Mouse (Mus musculus) liver, embryonic 11.5 days (tissue): ENCODE measurements around the gene Thra. TPM values are rescaled to one million over a fixed set of nuclear protein-coding genes. Genes with fewer than 3 reads are reported as not detected.

Experiments used
- ATAC-seq: fragments of 200-750 bp; cut with Nextera tagmentation; replicated peaks from 2 replicates; pipeline ENCODE4 v1.8.0; 2017; ENCODE audit warnings: moderate number of reproducible peaks, mild to moderate bottlenecking, moderate TSS enrichment, moderate library complexity; ENCODE audit not compliant: low FRiP score
- DNase-seq: peaks from one replicate; pipeline ENCODE4 v3.0.0-alpha.2; 2017; ENCODE audit warnings: low spot score
- H3K27ac ChIP-seq: fragments of 300-500 bp; sonication (generic); 2 replicates; pipeline ENCODE4 v1.5.1; 2014; ENCODE audit warnings: mild to moderate bottlenecking, low read depth, low read length, control low read depth
- H3K27me3 ChIP-seq: fragments of 300-500 bp; sonication (generic); replicated peaks from 2 replicates; pipeline ENCODE4 v1.6.1; 2014; ENCODE audit warnings: low read length, mixed read lengths; ENCODE audit not compliant: control insufficient read depth, insufficient read depth
- H3K36me3 ChIP-seq: fragments of 300-500 bp; sonication (generic); 2 replicates; pipeline ENCODE4 v1.6.1; 2014; ENCODE audit warnings: mild to moderate bottlenecking, low read length, moderate library complexity, mixed read lengths; ENCODE audit not compliant: control insufficient read depth, insufficient read depth
- H3K4me1 ChIP-seq: fragments of 300-500 bp; sonication (generic); replicated peaks from 2 replicates; pipeline ENCODE4 v1.6.1; 2014; ENCODE audit warnings: low read length, mixed read lengths; ENCODE audit not compliant: control insufficient read depth, insufficient read depth
- H3K4me2 ChIP-seq: fragments of 300-500 bp; sonication (generic); 2 replicates; pipeline ENCODE4 v1.6.1; 2014; ENCODE audit warnings: mild to moderate bottlenecking, control low read depth, moderate library complexity
- H3K4me3 ChIP-seq: fragments of 300-500 bp; sonication (generic); 2 replicates; pipeline ENCODE4 v1.5.1; 2014; ENCODE audit warnings: low read depth, low read length, control low read depth
- H3K9ac ChIP-seq: fragments of 300-500 bp; sonication (generic); 2 replicates; pipeline ENCODE4 v1.6.1; 2014; ENCODE audit warnings: low read depth, low read length, control low read depth
- H3K9me3 ChIP-seq: fragments of 300-500 bp; sonication (generic); 2 replicates; pipeline ENCODE4 v1.6.1; 2016; ENCODE audit warnings: low read length, inconsistent platforms, mixed read lengths; ENCODE audit not compliant: control insufficient read depth
- WGBS: fragments of 180-500 bp; shearing (Covaris S2); extraction: QIAGEN DNeasy Blood & Tissue Kit; methylation state at CpG from one replicate; pipeline ENCODE4 v1.1.7; 2014; 5-methylcytosine and 5-hydroxymethylcytosine counted together
- polyA plus RNA-seq: library from polyadenylated mRNA; unstranded; fragments of >200 nt; fragmentation: Nextera tagmentation; extraction: Ambion mirVana; gene quantifications from 2 replicates; pipeline ENCODE4 v1.2.1, GENCODE M21; 2014

Thra gene
- polyA plus RNA-seq, 1 experiment from 2014 or later: 31.6 TPM

DNA sequence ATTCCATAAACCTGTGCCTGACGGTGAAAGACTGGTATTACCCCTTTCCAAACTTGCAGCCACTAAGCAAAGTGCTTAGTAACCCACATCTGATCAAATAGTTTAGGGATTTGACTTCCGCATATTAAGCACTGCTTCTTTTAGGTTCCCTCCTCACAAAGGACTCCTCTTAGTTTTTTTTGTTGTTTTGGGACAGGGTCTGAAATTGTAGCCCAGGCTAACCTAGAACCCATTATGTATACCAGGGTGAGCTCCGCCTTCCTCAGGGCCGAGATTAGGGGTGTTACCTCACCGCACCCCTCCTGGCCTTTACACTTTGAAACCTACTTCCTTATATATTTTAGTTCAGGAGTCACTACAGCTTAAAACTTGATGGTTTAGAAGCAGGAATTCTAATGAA, 49.4 kb downstream of the Thra start:
- H3K4me1 ChIP-seq: peaks cover 48% of the 10 kb centered on the region

DNA sequence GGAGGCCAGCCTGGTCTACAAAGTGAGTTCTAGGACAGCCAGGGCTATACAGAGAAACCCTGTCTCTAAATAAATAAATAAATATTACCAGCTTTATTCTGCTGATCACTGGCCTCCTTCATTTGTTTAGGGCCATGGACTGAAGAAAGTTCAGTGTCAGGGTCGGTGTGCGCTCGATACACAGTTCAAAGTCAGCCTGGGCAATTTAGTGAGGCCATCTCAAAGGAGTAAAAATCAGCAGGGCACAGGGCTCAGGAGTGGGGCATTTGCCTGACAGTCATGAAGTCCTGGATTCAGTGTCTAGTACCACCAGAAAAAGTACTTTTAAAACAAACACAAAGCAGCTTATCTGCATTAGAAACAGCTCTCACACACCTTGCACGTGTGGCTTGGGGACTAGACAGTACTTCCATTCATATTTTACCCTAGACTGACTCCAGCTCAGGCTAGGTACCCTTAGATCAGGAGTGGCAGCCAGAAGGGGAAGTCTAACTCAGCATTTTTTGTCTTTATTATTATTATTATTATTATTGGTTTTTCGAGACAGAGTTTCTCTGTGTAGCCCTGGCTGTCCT, 50.3 kb downstream of the Thra start:
- H3K9me3 ChIP-seq: no peaks in the 10 kb centered on the region
- H3K27ac ChIP-seq: no peak overlapping the region
- H3K9ac ChIP-seq: no peak overlapping the region
- no peak overlapping the region for H3K4me3 ChIP-seq
- H3K36me3 ChIP-seq: no peaks in the 10 kb centered on the region
- no peak for DNase-seq
- 83% methylated on average over 5 of the region's 5 CpGs for WGBS
- no peak for ATAC-seq
- no peak overlapping the region for H3K4me2 ChIP-seq
- peaks cover 41% of the 10 kb centered on the region for H3K4me1 ChIP-seq
- no peaks in the 10 kb centered on the region for H3K27me3 ChIP-seq

More for the DNA sequence above, 49.4 kb downstream of the Thra start:
- Histone ChIP-seq H3K4me3 (peak overlapping the region; percentile 63), H3K27me3 (no peaks in the 10 kb centered on the region), H3K27ac (0 out of 2 replicates have a peak overlapping the region, but pooled peaks have one; percentile 26), H3K9me3 (no peaks in the 10 kb centered on the region), H3K36me3 (no peaks in the 10 kb centered on the region), H3K4me2 (peak overlapping the region; percentile 94), H3K9ac (peak overlapping the region; percentile 77)
- DNase-seq: no peak
- 28% methylated on average over 5 of the region's 5 CpGs for WGBS
- no peak for ATAC-seq

DNA sequence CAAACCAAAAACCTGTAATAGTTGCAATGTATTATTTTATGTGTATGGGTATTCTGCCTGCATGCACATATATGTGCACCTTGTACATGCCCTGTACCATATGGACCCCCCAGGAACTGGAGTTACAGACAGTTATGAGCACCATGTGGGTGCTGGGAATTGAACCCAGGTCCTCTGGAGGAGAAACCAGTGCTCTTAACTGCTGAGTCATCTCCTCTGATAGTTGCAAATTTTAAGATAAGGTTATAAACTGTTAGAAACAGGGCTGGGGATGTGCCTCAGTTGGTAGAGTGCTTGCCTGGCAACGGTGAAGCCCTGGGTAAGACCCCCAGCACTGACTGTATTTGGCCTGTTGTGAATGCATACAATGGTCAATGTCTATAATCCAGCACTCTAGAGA, 51.0 kb downstream of the Thra start:
- Histone ChIP-seq H3K4me3 (no peak overlapping the region), H3K36me3 (no peaks in the 10 kb centered on the region), H3K4me2 (no peak overlapping the region), H3K9me3 (no peaks in the 10 kb centered on the region), H3K27ac (no peak overlapping the region), H3K27me3 (no peaks in the 10 kb centered on the region), H3K9ac (0 out of 2 replicates have a peak overlapping the region, but pooled peaks have one; percentile 22), H3K4me1 (peaks cover 33% of the 10 kb centered on the region)
- ATAC-seq (no peak), DNase-seq (no peak)
- WGBS: 81% methylated on average over 1 of the region's 1 CpGs

DNA sequence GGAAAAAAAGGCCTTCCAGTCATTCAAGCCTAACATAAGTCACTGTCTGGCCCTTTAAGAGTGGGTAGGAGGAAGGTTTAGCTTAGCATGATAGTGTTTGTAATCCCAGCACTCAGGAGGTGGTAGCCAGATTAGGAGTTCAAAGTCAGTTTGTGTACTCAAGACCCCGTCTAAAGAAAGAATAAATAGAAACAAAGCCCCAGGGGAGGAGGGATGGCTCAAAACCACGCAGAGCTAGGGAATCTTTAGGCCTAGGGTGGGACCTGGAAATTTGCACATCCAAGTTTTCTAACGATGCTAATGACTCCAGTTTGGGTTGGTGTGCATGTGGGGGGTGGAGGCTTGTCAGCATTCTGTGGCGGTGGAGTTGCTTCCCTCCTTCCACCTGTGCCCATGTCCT, 51.6 kb downstream of the Thra start:
- ATAC-seq (no peak), DNase-seq (no peak)
- H3K4me2 ChIP-seq: no peak overlapping the region
- no peak overlapping the region for H3K9ac ChIP-seq
- H3K4me3 ChIP-seq: no peak overlapping the region
- H3K9me3 ChIP-seq: no peaks in the 10 kb centered on the region
- no peaks in the 10 kb centered on the region for H3K27me3 ChIP-seq
- H3K36me3 ChIP-seq: no peaks in the 10 kb centered on the region
- H3K4me1 ChIP-seq: peaks cover 34% of the 10 kb centered on the region
- WGBS: 20% methylated on average over 4 of the region's 4 CpGs
- H3K27ac ChIP-seq: peak overlapping the region; percentile 4; the same call in 1 of the 2 replicates

DNA sequence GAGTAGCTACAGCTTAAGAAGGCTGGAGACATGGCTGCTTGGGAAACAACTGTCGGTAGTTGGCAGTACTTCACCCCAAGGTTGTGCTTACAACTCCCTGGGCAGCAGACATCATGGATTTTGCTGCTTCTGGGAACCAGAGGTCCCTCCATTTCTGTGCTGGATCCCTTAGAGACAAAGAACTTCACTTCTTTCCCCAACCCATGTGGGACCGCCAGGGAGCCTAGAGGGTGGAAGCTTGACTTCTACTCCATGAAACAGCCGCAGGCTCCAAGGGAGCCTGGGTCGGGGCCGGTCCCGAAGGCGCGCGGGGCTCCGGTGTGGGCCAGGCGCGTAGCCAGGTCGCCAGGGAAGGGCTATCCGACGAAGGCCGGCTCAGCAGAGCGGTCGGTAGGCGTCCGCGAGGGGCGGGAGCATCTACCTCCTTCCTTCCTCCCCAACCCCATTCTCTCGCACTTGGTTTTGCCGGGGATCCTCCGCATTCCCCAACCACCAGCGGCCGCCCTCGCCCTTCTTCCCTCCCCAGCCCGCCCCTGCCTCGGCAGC, 54.1 kb downstream of the Thra start:
- peaks cover 46% of the 10 kb centered on the region for H3K4me1 ChIP-seq
- H3K9me3 ChIP-seq: no peaks in the 10 kb centered on the region
- H3K36me3 ChIP-seq: peaks cover 18% of the 10 kb centered on the region
- DNase-seq: no peak
- H3K27me3 ChIP-seq: no peaks in the 10 kb centered on the region
- peak overlapping the region; percentile 100 for H3K4me3 ChIP-seq
- H3K4me2 ChIP-seq: peak overlapping the region; percentile 84
- WGBS: under 1% methylated on average over 28 of the region's 30 CpGs
- H3K27ac ChIP-seq: peak overlapping the region; percentile 100
- ATAC-seq: peak; percentile 70
- H3K9ac ChIP-seq: peak overlapping the region; percentile 100

DNA sequence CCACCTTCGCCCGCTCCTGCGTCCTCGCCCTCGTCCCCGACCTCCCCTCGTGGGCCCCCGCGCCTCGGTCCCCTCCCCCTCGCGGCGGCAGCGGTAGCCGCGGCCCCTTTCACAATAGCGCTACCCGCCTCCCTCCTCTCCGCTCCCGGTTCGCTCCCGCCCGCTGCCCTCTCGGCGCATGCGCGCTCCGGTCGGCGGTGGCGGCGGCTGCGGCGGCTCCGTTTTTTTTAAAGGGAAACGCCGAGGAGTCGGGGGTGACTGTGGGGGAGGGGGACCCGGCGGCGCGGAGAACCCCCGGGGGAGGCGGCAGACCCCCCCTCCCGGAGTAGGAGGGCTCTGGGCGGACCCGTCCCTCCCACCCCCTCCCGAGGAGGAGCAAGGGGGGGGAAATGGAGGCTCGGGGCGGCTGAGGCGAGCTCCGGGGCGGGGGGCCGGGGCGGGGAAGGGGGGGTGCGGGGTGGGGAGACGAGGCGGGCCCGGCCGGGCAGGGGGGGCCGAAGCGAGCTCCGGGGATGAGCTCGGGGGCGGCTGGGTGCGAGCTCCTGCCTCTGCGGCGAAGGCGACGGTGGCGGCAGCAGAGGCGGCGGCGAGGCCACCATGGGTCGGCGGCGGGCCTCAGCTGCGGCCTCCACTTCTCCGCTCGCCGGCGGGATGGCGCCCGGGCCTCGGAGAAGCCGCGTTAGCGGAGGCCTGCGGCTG, 54.7 kb downstream of the Thra start, which contains the start of gene Msl1:
Gene Msl1, plus strand, starts transcription at position 502 of the 699 bp plus-strand sequence.
- WGBS: under 1% methylated on average over 73 of the region's 89 CpGs
- Histone ChIP-seq H3K27ac (peak within 1 kb of the TSS; percentile 100), H3K9me3 (no peaks in the 10 kb centered on the region), H3K36me3 (peaks cover 18% of the 10 kb centered on the region), H3K27me3 (no peaks in the 10 kb centered on the region), H3K4me2 (peak within 1 kb of the TSS; percentile 84), H3K4me1 (peaks cover 41% of the 10 kb centered on the region), H3K9ac (peak within 1 kb of the TSS; percentile 100), H3K4me3 (peak within 1 kb of the TSS; percentile 100)
- DNase-seq: peak; percentile 92
- peak; percentile 75 for ATAC-seq

DNA sequence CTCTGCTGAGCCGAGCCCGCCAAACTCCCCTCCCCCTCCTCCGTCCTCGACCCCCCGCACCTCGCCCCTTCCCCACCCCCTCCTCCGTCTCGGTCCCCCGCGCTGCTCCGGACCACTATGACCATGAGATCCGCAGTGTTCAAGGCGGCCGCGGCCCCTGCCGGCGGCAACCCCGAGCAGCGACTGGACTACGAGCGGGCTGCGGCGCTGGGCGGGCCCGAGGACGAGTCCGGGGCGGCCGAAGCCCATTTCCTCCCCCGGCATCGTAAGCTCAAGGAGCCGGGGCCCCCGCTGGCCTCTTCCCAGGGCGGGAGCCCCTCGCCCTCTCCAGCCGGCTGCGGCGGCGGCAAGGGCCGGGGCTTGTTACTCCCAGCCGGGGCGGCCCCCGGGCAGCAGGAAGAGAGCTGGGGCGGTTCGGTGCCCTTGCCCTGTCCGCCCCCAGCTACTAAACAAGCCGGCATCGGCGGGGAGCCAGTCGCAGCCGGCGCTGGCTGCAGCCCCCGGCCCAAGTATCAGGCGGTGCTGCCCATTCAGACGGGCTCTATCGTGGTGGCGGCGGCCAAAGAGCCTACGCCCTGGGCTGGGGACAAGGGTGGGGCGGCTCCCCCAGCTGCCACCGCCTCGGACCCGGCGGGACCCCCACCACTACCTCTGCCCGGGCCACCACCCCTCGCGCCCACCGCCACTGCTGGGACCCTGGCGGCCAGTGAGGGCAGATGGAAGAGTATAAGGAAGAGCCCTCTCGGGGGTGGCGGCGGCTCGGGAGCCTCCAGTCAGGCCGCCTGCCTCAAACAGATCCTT, 55.5 kb downstream of the Thra start:
- WGBS: under 1% methylated on average over 66 of the region's 74 CpGs
- ATAC-seq: peak; percentile 44
- H3K4me2 ChIP-seq: peak overlapping the region; percentile 84
- peak overlapping the region; percentile 100 for H3K4me3 ChIP-seq
- H3K9ac ChIP-seq: peak overlapping the region; percentile 100
- H3K27me3 ChIP-seq: no peaks in the 10 kb centered on the region
- DNase-seq: peak; percentile 75
- H3K9me3 ChIP-seq: no peaks in the 10 kb centered on the region
- H3K27ac ChIP-seq: peak overlapping the region; percentile 100
- H3K4me1 ChIP-seq: peaks cover 41% of the 10 kb centered on the region
- H3K36me3 ChIP-seq: peaks cover 25% of the 10 kb centered on the region

DNA sequence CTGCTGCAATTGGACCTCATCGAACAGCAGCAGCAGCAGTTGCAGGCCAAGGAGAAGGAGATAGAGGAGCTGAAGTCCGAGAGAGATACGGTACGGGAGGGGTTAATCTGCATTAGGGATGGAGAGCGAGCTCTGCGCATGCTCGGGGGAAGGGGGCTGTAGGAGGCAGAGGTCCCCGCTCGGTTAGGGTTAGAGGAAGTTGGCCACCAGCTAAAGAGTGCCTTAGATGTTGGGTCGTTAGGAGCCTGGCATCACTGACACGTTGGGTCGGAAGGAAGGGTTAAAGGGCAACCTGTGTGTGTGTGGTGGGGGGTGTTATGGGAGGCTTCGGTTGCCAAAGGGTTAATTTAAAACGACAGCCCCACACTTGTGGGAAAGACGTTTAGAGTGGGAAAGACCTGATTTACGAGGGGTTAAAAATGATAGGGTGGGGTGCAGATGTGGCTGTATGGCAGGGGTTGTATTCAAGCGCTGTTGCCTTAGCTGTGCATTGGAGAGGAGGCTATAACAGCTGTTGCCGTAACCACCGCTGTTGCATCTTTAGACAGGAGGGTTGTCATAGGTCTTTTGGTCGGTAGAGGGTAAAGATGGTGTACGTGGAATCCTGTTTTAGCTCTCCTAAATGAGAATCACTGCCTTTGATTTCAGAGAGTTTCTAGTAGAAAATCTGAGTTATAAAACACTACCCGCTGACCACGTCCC, 56.2 kb downstream of the Thra start:
- H3K4me1 ChIP-seq: peaks cover 37% of the 10 kb centered on the region
- peak overlapping the region; percentile 100 for H3K4me3 ChIP-seq
- H3K9me3 ChIP-seq: no peaks in the 10 kb centered on the region
- H3K27ac ChIP-seq: peak overlapping the region; percentile 100
- DNase-seq (peak; percentile 82), ATAC-seq (peak; percentile 27)
- H3K9ac ChIP-seq: peak overlapping the region; percentile 100
- peaks cover 32% of the 10 kb centered on the region for H3K36me3 ChIP-seq
- WGBS: 5% methylated on average over 23 of the region's 23 CpGs
- H3K27me3 ChIP-seq: no peaks in the 10 kb centered on the region
- peak overlapping the region; percentile 84 for H3K4me2 ChIP-seq
